Mouse (Mus musculus): Measurements from ENCODE around the gene Cacna2d2. TPM values are rescaled to one million over a fixed set of nuclear protein-coding genes. Genes with fewer than 3 reads are reported as not detected.
"Not testable (repeated sequence)": the region's sequence is repeated elsewhere in the genome, so short reads cannot be mapped to it uniquely, and the experiment has no call there.

Gene Cacna2d2
- polyA plus RNA-seq, 1 experiment from 2014 or later, result 0.74 TPM

GRCm38 (mm10) chr9:107553541-107554318, 154.3 kb downstream of the Cacna2d2 start:
- Histone ChIP-seq H3K27me3 (ENCODE audit: insufficient read depth, low read length) (no peaks in the 10 kb centered on the region), H3K4me3 (ENCODE audit: low read length) (peak overlapping the region; percentile 81), H3K9ac (replicated peaks; ENCODE audit: low read length) (peak overlapping the region; percentile 83), H3K4me2 (replicated peaks; ENCODE audit: low read depth, low read length) (peak overlapping the region; percentile 95), H3K9me3 (ENCODE audit: low read length) (no peaks in the 10 kb centered on the region), H3K4me1 (ENCODE audit: insufficient read depth, low read length) (peaks cover 56% of the 10 kb centered on the region), H3K36me3 (ENCODE audit: insufficient read depth, low read length) (peaks cover 16% of the 10 kb centered on the region), H3K27ac (ENCODE audit: low read length) (peak overlapping the region; percentile 99)
- under 1% methylated on average over 37 of the region's 37 CpGs for WGBS
- ATAC-seq (ENCODE audit: low FRiP score, low TSS enrichment), result peak; percentile 37

GRCm38 (mm10) chr9:107554319-107554825, 155.0 kb downstream of the Cacna2d2 start:
- H3K27me3 ChIP-seq (ENCODE audit: insufficient read depth, low read length), result no peaks in the 10 kb centered on the region
- no peaks in the 10 kb centered on the region for H3K9me3 ChIP-seq (ENCODE audit: low read length)
- H3K4me3 ChIP-seq (ENCODE audit: low read length), result peak overlapping the region; percentile 81
- H3K4me2 ChIP-seq (replicated peaks; ENCODE audit: low read depth, low read length), result peak overlapping the region; percentile 95
- H3K36me3 ChIP-seq (ENCODE audit: insufficient read depth, low read length), result peaks cover 22% of the 10 kb centered on the region
- peak overlapping the region; percentile 99 for H3K27ac ChIP-seq (ENCODE audit: low read length)
- peak; percentile 87 for ATAC-seq (ENCODE audit: low FRiP score, low TSS enrichment)
- 0% methylated on average over 52 of the region's 53 CpGs for WGBS
- peak overlapping the region; percentile 90 for H3K9ac ChIP-seq (replicated peaks; ENCODE audit: low read length)
- H3K4me1 ChIP-seq (ENCODE audit: insufficient read depth, low read length), result peaks cover 54% of the 10 kb centered on the region

GRCm38 (mm10) chr9:107555031-107555457, 155.6 kb downstream of the Cacna2d2 start:
- Histone ChIP-seq H3K9ac (replicated peaks; ENCODE audit: low read length) (peak overlapping the region; percentile 90), H3K4me1 (ENCODE audit: insufficient read depth, low read length) (peaks cover 54% of the 10 kb centered on the region), H3K4me3 (ENCODE audit: low read length) (peak overlapping the region; percentile 81), H3K9me3 (ENCODE audit: low read length) (no peaks in the 10 kb centered on the region), H3K27ac (ENCODE audit: low read length) (peak overlapping the region; percentile 99), H3K4me2 (replicated peaks; ENCODE audit: low read depth, low read length) (peak overlapping the region; percentile 95), H3K27me3 (ENCODE audit: insufficient read depth, low read length) (no peaks in the 10 kb centered on the region), H3K36me3 (ENCODE audit: insufficient read depth, low read length) (peaks cover 29% of the 10 kb centered on the region)
- under 1% methylated on average over 23 of the region's 23 CpGs for WGBS
- ATAC-seq (ENCODE audit: low FRiP score, low TSS enrichment), result peak; percentile 33

- no peak for ATAC-seq (ENCODE audit: low FRiP score, low TSS enrichment)
- WGBS, result 34% methylated on average over 2 of the region's 2 CpGs
- no peaks in the 10 kb centered on the region for H3K9me3 ChIP-seq (ENCODE audit: low read length)
- peak overlapping the region; percentile 99 for H3K27ac ChIP-seq (ENCODE audit: low read length)
- H3K4me2 ChIP-seq (replicated peaks; ENCODE audit: low read depth, low read length), result peak overlapping the region; percentile 95
- H3K4me1 ChIP-seq (ENCODE audit: insufficient read depth, low read length), result peaks cover 48% of the 10 kb centered on the region
- H3K27me3 ChIP-seq (ENCODE audit: insufficient read depth, low read length), result no peaks in the 10 kb centered on the region
- peak overlapping the region; percentile 81 for H3K4me3 ChIP-seq (ENCODE audit: low read length)
- H3K9ac ChIP-seq (replicated peaks; ENCODE audit: low read length), result peak overlapping the region; percentile 90
- H3K36me3 ChIP-seq (ENCODE audit: insufficient read depth, low read length), result peaks cover 34% of the 10 kb centered on the region
Observed at GRCm38 (mm10) chr9:107555701-107556100, 156.3 kb downstream of the Cacna2d2 start.

- Histone ChIP-seq H3K9ac (replicated peaks; ENCODE audit: low read length) (peak overlapping the region; percentile 90), H3K27ac (ENCODE audit: low read length) (no peak overlapping the region), H3K36me3 (ENCODE audit: insufficient read depth, low read length) (peaks cover 41% of the 10 kb centered on the region), H3K4me3 (ENCODE audit: low read length) (peak overlapping the region; percentile 81), H3K4me2 (replicated peaks; ENCODE audit: low read depth, low read length) (peak overlapping the region; percentile 95), H3K9me3 (ENCODE audit: low read length) (no peaks in the 10 kb centered on the region), H3K27me3 (ENCODE audit: insufficient read depth, low read length) (no peaks in the 10 kb centered on the region), H3K4me1 (ENCODE audit: insufficient read depth, low read length) (peaks cover 42% of the 10 kb centered on the region)
- WGBS, result 72% methylated on average over 3 of the region's 3 CpGs
- ATAC-seq (ENCODE audit: low FRiP score, low TSS enrichment), result no peak
Observed at GRCm38 (mm10) chr9:107556346-107556745, 156.9 kb downstream of the Cacna2d2 start.

- Histone ChIP-seq H3K4me1 (ENCODE audit: insufficient read depth, low read length) (peaks cover 37% of the 10 kb centered on the region), H3K36me3 (ENCODE audit: insufficient read depth, low read length) (peaks cover 48% of the 10 kb centered on the region), H3K4me2 (replicated peaks; ENCODE audit: low read depth, low read length) (peak within 1 kb of the TSS; percentile 87), H3K9me3 (ENCODE audit: low read length) (no peaks in the 10 kb centered on the region), H3K9ac (replicated peaks; ENCODE audit: low read length) (peak within 1 kb of the TSS; percentile 79), H3K27me3 (ENCODE audit: insufficient read depth, low read length) (no peaks in the 10 kb centered on the region), H3K4me3 (ENCODE audit: low read length) (peak within 1 kb of the TSS; percentile 90), H3K27ac (ENCODE audit: low read length) (peak within 1 kb of the TSS; percentile 67; the same call in 1 of the 2 replicates)
- peak; percentile 96 for ATAC-seq (ENCODE audit: low FRiP score, low TSS enrichment)
- WGBS, result under 1% methylated on average over 46 of the region's 46 CpGs
Observed at GRCm38 (mm10) chr9:107563029-107563581, 163.7 kb downstream of the Cacna2d2 start, which contains the start of gene Tusc2. Gene Tusc2, plus strand, starts transcription at chr9:107563255.

GRCm38 (mm10) chr9:107565556-107565955, 166.1 kb downstream of the Cacna2d2 start:
- Histone ChIP-seq H3K9ac (replicated peaks; ENCODE audit: low read length) (0 out of 2 replicates have a peak overlapping the region, but pooled peaks have one; percentile 33), H3K4me2 (replicated peaks; ENCODE audit: low read depth, low read length) (peak overlapping the region; percentile 26), H3K4me3 (ENCODE audit: low read length) (peak overlapping the region; percentile 22; the same call in 1 of the 2 replicates), H3K36me3 (ENCODE audit: insufficient read depth, low read length) (peaks cover 27% of the 10 kb centered on the region), H3K4me1 (ENCODE audit: insufficient read depth, low read length) (peaks cover 48% of the 10 kb centered on the region)
- not testable (repeated sequence) for H3K9me3 ChIP-seq (ENCODE audit: low read length); ATAC-seq (ENCODE audit: low FRiP score, low TSS enrichment); H3K27ac ChIP-seq (ENCODE audit: low read length); H3K27me3 ChIP-seq (ENCODE audit: insufficient read depth, low read length)
- 53% methylated on average over 5 of the region's 5 CpGs for WGBS

- Histone ChIP-seq H3K4me2 (replicated peaks; ENCODE audit: low read depth, low read length) (peak overlapping the region; percentile 58), H3K36me3 (ENCODE audit: insufficient read depth, low read length) (peaks cover 27% of the 10 kb centered on the region), H3K4me1 (ENCODE audit: insufficient read depth, low read length) (peaks cover 54% of the 10 kb centered on the region), H3K27me3 (ENCODE audit: insufficient read depth, low read length) (no peaks in the 10 kb centered on the region), H3K9me3 (ENCODE audit: low read length) (no peaks in the 10 kb centered on the region), H3K27ac (ENCODE audit: low read length) (peak overlapping the region; percentile 96), H3K4me3 (ENCODE audit: low read length) (peak overlapping the region; percentile 22), H3K9ac (replicated peaks; ENCODE audit: low read length) (peak overlapping the region; percentile 29; the same call in 1 of the 2 replicates)
- no peak for ATAC-seq (ENCODE audit: low FRiP score, low TSS enrichment)
- WGBS, result 54% methylated on average over 15 of the region's 15 CpGs
Observed at GRCm38 (mm10) chr9:107566041-107566709, 166.8 kb downstream of the Cacna2d2 start.

- H3K9me3 ChIP-seq (ENCODE audit: low read length), result no peaks in the 10 kb centered on the region
- no peak overlapping the region for H3K4me3 ChIP-seq (ENCODE audit: low read length)
- WGBS, result 65% methylated on average over 3 of the region's 3 CpGs
- peak overlapping the region; percentile 58 for H3K4me2 ChIP-seq (replicated peaks; ENCODE audit: low read depth, low read length)
- peaks cover 58% of the 10 kb centered on the region for H3K4me1 ChIP-seq (ENCODE audit: insufficient read depth, low read length)
- peaks cover 27% of the 10 kb centered on the region for H3K36me3 ChIP-seq (ENCODE audit: insufficient read depth, low read length)
- H3K27ac ChIP-seq (ENCODE audit: low read length), result peak overlapping the region; percentile 96
- H3K27me3 ChIP-seq (ENCODE audit: insufficient read depth, low read length), result no peaks in the 10 kb centered on the region
- ATAC-seq (ENCODE audit: low FRiP score, low TSS enrichment), result peak; percentile 32
- H3K9ac ChIP-seq (replicated peaks; ENCODE audit: low read length), result peak overlapping the region; percentile 29; the same call in 1 of the 2 replicates
Observed at GRCm38 (mm10) chr9:107566855-107567254, 167.4 kb downstream of the Cacna2d2 start.

Measured in kidney, embryonic 16.5 days (tissue).